ENCODE assay signal across 14 mouse cellular contexts in genomic region chr6:122758732-122759131, GRCm38 (mm10). TPM values are rescaled to one million over a fixed set of nuclear protein-coding genes. Genes with fewer than 3 reads are reported as not detected.
DNase-seq lines count a peak whose midpoint lies in the region; ATAC-seq and TF ChIP-seq lines count a peak whose summit lies in the region.
"Had no signal": no experiment of that assay in that cellular context is flagged by ENCODE, and none has a peak within 500 bp of the region (broad histone marks: within the 10 kb centered on the region; RNA-seq: fewer than 3 reads in every experiment).

No protein-coding gene starts in this region.

- no peak for TF ChIP-seq CTCF in midbrain, postnatal 0 days (IDR thresholded peaks at IDR 0.05)

- H3K36me3 ChIP-seq in midbrain, postnatal 0 days (ENCODE audit: insufficient read depth, low read length): no peaks in the 10 kb centered on the region
- no peaks in the 10 kb centered on the region for H3K36me3 ChIP-seq in midbrain, embryonic 16.5 days (ENCODE audit: control insufficient read depth, insufficient read depth, low read length)
- H3K36me3 ChIP-seq in liver, embryonic 12.5 days: no peaks in the 10 kb centered on the region
- no peaks in the 10 kb centered on the region for H3K36me3 ChIP-seq in midbrain, embryonic 11.5 days (ENCODE audit: control insufficient read depth, insufficient read depth, low read length)
- H3K36me3 ChIP-seq: limb, embryonic 13.5 days had no signal

- ATAC-seq in midbrain, postnatal 0 days (ENCODE audit: low FRiP score): no peak; the same call in 1 of the 2 replicates
- no peak for ATAC-seq in midbrain, embryonic 16.5 days
- peak; percentile 69 for ATAC-seq in activated CD4-positive, CD25-positive, alpha-beta regulatory T cell, adult 4 months
- ATAC-seq in liver, embryonic 12.5 days: no peak
- no peak for ATAC-seq in midbrain, embryonic 11.5 days (ENCODE audit: low FRiP score)
- ATAC-seq: forebrain, embryonic 13.5 days; intestine, postnatal 0 days had no signal

- H3K4me2 ChIP-seq in midbrain, postnatal 0 days (ENCODE audit: low read depth, low read length, poor library complexity, severe bottlenecking): no peak overlapping the region
- H3K4me2 ChIP-seq in midbrain, embryonic 16.5 days (ENCODE audit: low read length): no peak overlapping the region
- no peak overlapping the region for H3K4me2 ChIP-seq in liver, embryonic 12.5 days
- H3K4me2 ChIP-seq in midbrain, embryonic 11.5 days: no peak overlapping the region
- H3K4me2 ChIP-seq: forebrain, embryonic 13.5 days; limb, embryonic 13.5 days had no signal

- H3K27me3 ChIP-seq in midbrain, postnatal 0 days (ENCODE audit: insufficient read depth, low read length): no peaks in the 10 kb centered on the region
- H3K27me3 ChIP-seq in midbrain, embryonic 16.5 days (ENCODE audit: control insufficient read depth, insufficient read depth, low read depth, low read length): no peaks in the 10 kb centered on the region
- H3K27me3 ChIP-seq in liver, embryonic 12.5 days (replicated peaks): no peaks in the 10 kb centered on the region
- H3K27me3 ChIP-seq in midbrain, embryonic 11.5 days (ENCODE audit: control insufficient read depth, insufficient read depth, low read length): peaks cover 5% of the 10 kb centered on the region
- H3K27me3 ChIP-seq: limb, embryonic 13.5 days had no signal

- no peaks in the 10 kb centered on the region for H3K9me3 ChIP-seq in midbrain, postnatal 0 days (ENCODE audit: low read length)
- H3K9me3 ChIP-seq in midbrain, embryonic 16.5 days (replicated peaks; ENCODE audit: control insufficient read depth, low read length, poor library complexity, severe bottlenecking): no peaks in the 10 kb centered on the region
- no peaks in the 10 kb centered on the region for H3K9me3 ChIP-seq in liver, embryonic 12.5 days (replicated peaks)
- H3K9me3 ChIP-seq in midbrain, embryonic 11.5 days (ENCODE audit: control insufficient read depth, low read length): no peaks in the 10 kb centered on the region
- H3K9me3 ChIP-seq: forebrain, embryonic 13.5 days; limb, embryonic 13.5 days had no signal

- H3K9ac ChIP-seq in midbrain, postnatal 0 days (replicated peaks; ENCODE audit: low read length, poor library complexity, severe bottlenecking): no peak overlapping the region
- no peak overlapping the region for H3K9ac ChIP-seq in midbrain, embryonic 16.5 days (ENCODE audit: low read depth, low read length)
- H3K9ac ChIP-seq in liver, embryonic 12.5 days: no peak overlapping the region
- no peak overlapping the region for H3K9ac ChIP-seq in midbrain, embryonic 11.5 days (ENCODE audit: low read length)
- H3K9ac ChIP-seq: forebrain, embryonic 13.5 days; limb, embryonic 13.5 days had no signal

- H3K4me3 ChIP-seq in midbrain, postnatal 0 days (ENCODE audit: low read depth, low read length): no peak overlapping the region
- no peak overlapping the region for H3K4me3 ChIP-seq in midbrain, embryonic 16.5 days (ENCODE audit: low read depth, low read length)
- H3K4me3 ChIP-seq in liver, embryonic 12.5 days: no peak overlapping the region
- H3K4me3 ChIP-seq in midbrain, embryonic 11.5 days (ENCODE audit: low read depth, low read length): no peak overlapping the region
- H3K4me3 ChIP-seq: forebrain, embryonic 13.5 days; limb, embryonic 13.5 days had no signal

- no peak overlapping the region for H3K27ac ChIP-seq in midbrain, postnatal 0 days (ENCODE audit: low read depth, low read length)
- H3K27ac ChIP-seq in midbrain, embryonic 16.5 days (ENCODE audit: low read length): no peak overlapping the region
- H3K27ac ChIP-seq in liver, embryonic 12.5 days: peak overlapping the region; percentile 64
- no peak overlapping the region for H3K27ac ChIP-seq in midbrain, embryonic 11.5 days (ENCODE audit: low read depth, low read length)
- H3K27ac ChIP-seq: forebrain, embryonic 13.5 days; limb, embryonic 13.5 days had no signal

- peak; percentile 41 for DNase-seq in midbrain, postnatal 0 days (ENCODE audit: low spot score)
- no peak for DNase-seq in ovary, postnatal 36 days (ENCODE audit: low spot score)
- no peak for DNase-seq in midbrain, embryonic 11.5 days (ENCODE audit: low spot score, missing footprints)
- no peak for DNase-seq in thymus, postnatal 36 days
- DNase-seq in frontal cortex, adult 2 months (ENCODE audit: extremely low spot score in 1 of 2, low spot score in 1 of 2): no peak
- DNase-seq: gastrocnemius, postnatal 36 days; lung, postnatal 14 days had no signal

- 0 out of 2 replicates have a peak, but pooled peaks cover under 1% of the 10 kb centered on the region for H3K4me1 ChIP-seq in midbrain, postnatal 0 days (ENCODE audit: insufficient read depth, low read length)
- peaks cover 4% of the 10 kb centered on the region; the same call in 1 of the 2 replicates for H3K4me1 ChIP-seq in midbrain, embryonic 16.5 days (ENCODE audit: control insufficient read depth, insufficient read depth, low read length)
- H3K4me1 ChIP-seq in liver, embryonic 12.5 days: peaks cover 61% of the 10 kb centered on the region
- H3K4me1 ChIP-seq in midbrain, embryonic 11.5 days (ENCODE audit: control insufficient read depth, insufficient read depth, low read length): no peaks in the 10 kb centered on the region
- H3K4me1 ChIP-seq: forebrain, embryonic 13.5 days had no signal

- WGBS in midbrain, postnatal 0 days: 54% methylated on average over 5 of the region's 5 CpGs
- WGBS in midbrain, embryonic 16.5 days: 60% methylated on average over 5 of the region's 5 CpGs
- 32% methylated on average over 5 of the region's 5 CpGs for WGBS in liver, embryonic 12.5 days (ENCODE audit: insufficient replicate concordance)
- WGBS in midbrain, embryonic 11.5 days: 75% methylated on average over 5 of the region's 5 CpGs

RNA-seq across cellular contexts. Expression of gene Slc2a3, which starts 42.7 kb away (rescaled TPM):
- 96.0 and 129 TPM in 2 replicates for total RNA-seq in midbrain, postnatal 0 days (2014; rRNA removed)
- polyA plus RNA-seq in midbrain, postnatal 0 days (2015; fragmentation: Nextera tagmentation; extraction: Ambion mirVana): 48.4 and 50.1 TPM in 2 replicates
- 44.3 and 52.5 TPM in 2 replicates for polyA plus RNA-seq in midbrain, embryonic 16.5 days (2015; fragmentation: Nextera tagmentation; extraction: Ambion mirVana)
- 10 to 100 TPM; 64.2 to 69.4 TPM for polyA plus RNA-seq in activated CD4-positive, CD25-positive, alpha-beta regulatory T cell, adult 4 months (2017; shearing (Covaris generic))
- polyA plus RNA-seq in liver, embryonic 12.5 days (2016; fragmentation: Nextera tagmentation; extraction: Ambion mirVana): 35.5 and 38.7 TPM in 2 replicates
- 24.4 and 25.5 TPM in 2 replicates for polyA plus RNA-seq in midbrain, embryonic 11.5 days (2014; fragmentation: Nextera tagmentation; extraction: Ambion mirVana)
- polyA plus RNA-seq in frontal cortex, adult 2 months (2012; rRNA removed): 101 and 105 TPM in 2 replicates

RNA-seq across cellular contexts. Expression of gene Nanog, which starts 51.4 kb away (rescaled TPM):
- total RNA-seq in midbrain, postnatal 0 days (2014; rRNA removed): 0.09 and 0.16 TPM in 2 replicates
- polyA plus RNA-seq in midbrain, postnatal 0 days (2015; fragmentation: Nextera tagmentation; extraction: Ambion mirVana): 0.07 and 0.10 TPM in 2 replicates
- polyA plus RNA-seq in midbrain, embryonic 16.5 days (2015; fragmentation: Nextera tagmentation; extraction: Ambion mirVana): not detected in 2 replicates
- polyA plus RNA-seq in activated CD4-positive, CD25-positive, alpha-beta regulatory T cell, adult 4 months (2017; shearing (Covaris generic)): under 1 TPM in 1 of 2 experiments, not detected in 1; 0.22 TPM
- 0.12 TPM in 1 of 2 replicates, not detected in the other for polyA plus RNA-seq in liver, embryonic 12.5 days (2016; fragmentation: Nextera tagmentation; extraction: Ambion mirVana)
- 0.22 TPM in 1 of 2 replicates, not detected in the other for polyA plus RNA-seq in midbrain, embryonic 11.5 days (2014; fragmentation: Nextera tagmentation; extraction: Ambion mirVana)
- polyA plus RNA-seq in frontal cortex, adult 2 months (2012; rRNA removed): 0.06 TPM in 1 of 2 replicates, not detected in the other
- total RNA-seq: gastrocnemius, postnatal 36 days had no signal
- polyA plus RNA-seq: large intestine, adult 2 months had no signal
